Mouse (Mus musculus) embryo, embryonic 11.5 days (tissue): Measurements from ENCODE around the gene Llgl2.

Source experiments
- DNase-seq: peaks from one replicate; pipeline ENCODE4 v3.0.0-alpha.2; 2012; ENCODE audit warnings: low read depth, low spot score

Llgl2 gene

DNA sequence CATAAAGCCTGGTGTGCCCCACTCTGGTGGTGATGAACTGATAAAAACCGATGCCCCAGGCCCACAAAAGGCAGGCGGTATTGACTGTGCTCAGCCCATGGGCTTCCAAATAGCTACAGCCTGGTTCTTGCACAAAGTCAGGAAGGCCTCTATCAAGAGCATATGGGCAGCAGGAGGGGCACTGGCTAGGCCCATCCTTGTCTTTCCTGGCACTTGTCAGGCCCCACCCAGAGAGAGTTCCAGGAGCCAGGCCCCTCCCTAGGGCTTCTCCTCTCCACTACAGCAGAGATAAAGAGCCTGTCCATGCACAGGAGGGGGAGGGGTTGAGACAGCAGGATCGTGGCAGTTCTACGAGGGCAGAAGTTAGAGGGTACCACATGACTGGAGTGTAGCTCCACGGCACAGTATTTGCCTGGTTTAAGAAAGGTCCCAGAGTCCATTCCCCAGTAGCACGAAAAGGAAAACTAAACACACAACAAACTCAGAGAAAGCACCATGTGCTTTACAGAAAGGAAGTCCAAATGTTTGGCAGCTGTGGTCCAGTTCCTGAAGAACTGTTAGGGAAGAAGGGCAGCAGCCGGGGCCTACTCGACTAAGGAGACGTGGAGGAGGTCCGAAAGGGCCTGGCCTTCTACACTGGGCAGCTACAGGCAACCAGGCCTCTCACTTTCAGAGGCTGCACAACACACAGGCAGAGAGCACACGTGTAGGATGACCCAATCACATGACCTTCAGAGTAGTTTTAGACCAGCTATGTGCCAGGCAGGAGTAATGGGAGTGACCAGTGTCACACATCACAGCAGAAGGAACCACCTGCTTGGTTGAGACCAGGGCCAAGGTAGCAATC is 79.8 kb downstream of the Llgl2 start:
- DNase-seq: no peak

DNA sequence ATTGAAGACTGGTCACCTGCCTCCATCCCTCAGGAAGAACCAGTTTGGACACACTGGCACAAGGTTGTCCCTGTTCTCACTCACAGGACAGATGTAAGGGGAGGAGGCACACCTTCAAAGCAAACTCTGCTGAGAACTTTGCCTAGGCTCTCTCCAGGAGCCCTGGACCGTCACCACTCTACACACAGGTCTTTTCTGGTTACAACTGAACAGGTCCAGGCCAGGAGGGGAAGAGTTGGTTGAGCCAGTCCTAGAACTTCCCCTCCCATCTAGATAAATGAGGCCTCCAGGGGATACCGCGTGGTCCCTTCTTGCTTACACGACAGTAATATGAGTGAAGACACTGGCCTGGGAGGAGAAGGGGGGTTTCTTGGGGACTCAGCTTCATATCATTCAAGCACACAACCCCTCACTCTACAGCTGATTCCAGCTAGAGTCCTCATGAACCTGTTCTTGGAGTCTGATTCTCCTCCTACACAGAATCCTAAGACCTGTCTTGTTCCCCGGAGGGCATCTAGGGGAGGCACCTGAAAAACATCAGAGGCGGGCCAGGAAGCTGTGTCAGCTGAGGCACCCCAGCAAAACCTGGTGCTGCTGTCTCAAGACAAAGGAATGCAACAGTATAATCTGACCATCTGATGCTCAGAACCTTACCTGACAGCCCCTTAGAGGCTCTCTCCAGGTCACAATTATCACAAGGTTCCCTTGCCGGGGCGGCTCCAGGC is 80.5 kb downstream of the Llgl2 start:
- no peak for DNase-seq
